Mouse (Mus musculus) C2C12 (cell line): ENCODE measurements around the gene Myl7. TPM values are rescaled to one million over a fixed set of nuclear protein-coding genes. Genes with fewer than 3 reads are reported as not detected.

ENCODE experiments used
- H3K27me3 ChIP-seq: one replicate; pipeline ENCODE4 v1.6.1; 2011; ENCODE audit not compliant: control insufficient read depth, insufficient read depth, insufficient read length
- H3K36me3 ChIP-seq: one replicate; pipeline ENCODE4 v1.6.1; 2011; ENCODE audit not compliant: control insufficient read depth, insufficient read depth
- H3K4me3 ChIP-seq: one replicate; pipeline ENCODE4 v1.5.1; 2011; ENCODE audit warnings: mild to moderate bottlenecking, control low read depth; ENCODE audit not compliant: poor library complexity, insufficient read depth, severe bottlenecking
- H3K79me2 ChIP-seq: one replicate; pipeline ENCODE4 v1.6.1; 2011; ENCODE audit not compliant: control insufficient read depth, insufficient read depth
- H3K79me3 ChIP-seq: one replicate; pipeline ENCODE4 v1.6.1; 2011; ENCODE audit warnings: low read depth, control low read depth
- H3ac ChIP-seq: one replicate; pipeline ENCODE3; 2011; ENCODE audit warnings: low read depth; ENCODE audit not compliant: control insufficient read depth, insufficient read length
- CEBPB ChIP-seq: IDR thresholded peaks from one replicate; pipeline ENCODE4 v1.6.1; 2011; ENCODE audit warnings: low read depth, mild to moderate bottlenecking, control low read depth, moderate library complexity
- CTCF ChIP-seq: IDR thresholded peaks from one replicate; pipeline ENCODE4 v1.5.1; 2011; ENCODE audit not compliant: control insufficient read depth, insufficient read depth, insufficient read length
- FOSL1 ChIP-seq: IDR thresholded peaks from one replicate; pipeline ENCODE4 v1.8.0; 2011; ENCODE audit warnings: mild to moderate bottlenecking, low read length; ENCODE audit not compliant: poor library complexity, insufficient read depth, severe bottlenecking
- MAX ChIP-seq: IDR thresholded peaks from one replicate; pipeline ENCODE4 v1.6.1; 2011; ENCODE audit warnings: mild to moderate bottlenecking, control low read depth
- MYOD1 ChIP-seq: IDR thresholded peaks from one replicate; pipeline ENCODE4 v1.6.1; 2011; ENCODE audit warnings: low read depth; ENCODE audit not compliant: control insufficient read depth, insufficient read length
- MYOG ChIP-seq: IDR thresholded peaks from one replicate; pipeline ENCODE4 v1.6.1; 2011; ENCODE audit not compliant: control insufficient read depth, insufficient read length; ENCODE audit errors: extremely low read depth
- USF1 ChIP-seq: IDR thresholded peaks from one replicate; pipeline ENCODE4 v1.6.1; 2011; ENCODE audit warnings: low read depth, mild to moderate bottlenecking, control low read depth, moderate library complexity
- polyA plus RNA-seq: library from polyadenylated mRNA; unstranded; fragments of >200 nt; fragmentation: generic; extraction: Trizol; gene quantifications from one replicate; pipeline ENCODE4 v1.2.1, GENCODE M21; 2012; ENCODE audit warnings: missing spikeins

Myl7 gene
- polyA plus RNA-seq, 1 experiment = not detected

DNA sequence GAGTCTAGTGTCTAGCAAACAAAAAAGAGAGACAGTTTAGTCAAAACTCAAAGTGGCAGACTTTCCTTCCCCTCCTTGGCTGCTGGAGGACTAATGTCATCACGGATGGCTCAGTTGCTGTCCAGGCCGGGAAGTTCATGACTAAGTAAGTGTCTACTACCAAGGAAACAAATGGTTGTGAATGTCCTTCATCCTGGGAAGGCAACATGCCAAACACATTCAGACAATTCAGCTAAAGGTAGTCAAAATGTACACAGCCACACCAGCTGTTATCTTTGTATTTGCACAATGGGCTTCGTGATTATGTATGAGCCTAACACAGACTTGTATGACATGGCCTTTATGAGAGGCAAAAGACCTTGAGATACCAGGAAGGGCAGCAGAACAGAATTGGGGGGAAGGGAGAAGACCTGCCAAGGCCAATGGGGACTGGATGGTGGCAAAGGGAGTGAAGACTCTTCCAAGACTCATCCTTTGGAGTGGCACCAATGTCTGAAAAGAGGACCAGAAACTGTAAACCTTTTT, 28.2 kb upstream of the Myl7 start:
- Histone ChIP-seq H3ac (no peak overlapping the region), H3K79me2 (no peaks in the 10 kb centered on the region), H3K36me3 (no peaks in the 10 kb centered on the region), H3K79me3 (no peaks in the 10 kb centered on the region), H3K4me3 (no peak overlapping the region), H3K27me3 (peaks cover 20% of the 10 kb centered on the region)
- TF ChIP-seq MYOD1 = no peak
- no peak for TF ChIP-seq MAX
- no peak for TF ChIP-seq CEBPB
- TF ChIP-seq CTCF = no peak
- TF ChIP-seq MYOG = no peak
- TF ChIP-seq FOSL1 = no peak
- TF ChIP-seq USF1 = no peak

- Histone ChIP-seq H3K36me3 (no peaks in the 10 kb centered on the region), H3K79me3 (no peaks in the 10 kb centered on the region), H3K4me3 (no peak overlapping the region), H3ac (no peak overlapping the region), H3K27me3 (peaks cover 15% of the 10 kb centered on the region), H3K79me2 (no peaks in the 10 kb centered on the region)
- TF ChIP-seq USF1 = no peak
- no peak for TF ChIP-seq MYOG
- TF ChIP-seq CEBPB = no peak
- TF ChIP-seq MYOD1 = no peak
Measured at GRCm38 (mm10) chr11:5924699-5925098, 26.1 kb upstream of the Myl7 start.

- Histone ChIP-seq H3K4me3 (no peak overlapping the region), H3ac (no peak overlapping the region)
- no peak for TF ChIP-seq MYOG
- TF ChIP-seq CEBPB = no peak
- TF ChIP-seq MAX = no peak
- no peak for TF ChIP-seq FOSL1
- no peak for TF ChIP-seq USF1
- no peak for TF ChIP-seq MYOD1
- no peak for TF ChIP-seq CTCF
Measured at GRCm38 (mm10) chr11:5920323-5920960, 21.9 kb upstream of the Myl7 start.

DNA sequence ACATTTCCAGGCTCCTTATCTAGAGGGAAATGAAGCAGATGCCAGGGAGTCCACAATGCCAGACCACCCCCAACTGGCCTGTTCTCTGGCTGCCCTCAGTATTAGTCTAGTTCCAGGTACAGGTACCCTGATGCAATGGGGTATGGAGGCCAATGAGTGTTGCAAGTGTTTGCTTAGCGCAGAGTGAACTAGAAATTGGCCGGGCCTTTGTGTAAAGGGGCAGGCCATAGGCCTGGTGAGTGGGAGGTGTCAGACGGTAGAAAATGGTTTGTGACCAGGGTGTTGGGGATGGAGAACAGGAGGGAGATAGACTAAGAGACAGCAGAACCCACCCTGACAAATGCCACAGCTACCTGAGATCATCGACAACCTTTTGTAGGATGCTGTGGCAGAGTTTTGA, 21.0 kb upstream of the Myl7 start:
- Histone ChIP-seq H3K36me3 (no peaks in the 10 kb centered on the region), H3ac (no peak overlapping the region), H3K79me3 (no peaks in the 10 kb centered on the region), H3K4me3 (no peak overlapping the region), H3K27me3 (peaks cover 20% of the 10 kb centered on the region), H3K79me2 (no peaks in the 10 kb centered on the region)
- no peak for TF ChIP-seq MAX

More at GRCm38 (mm10) chr11:5920323-5920960, 21.9 kb upstream of the Myl7 start:
- Histone ChIP-seq H3K79me2 (no peaks in the 10 kb centered on the region), H3K79me3 (no peaks in the 10 kb centered on the region), H3K36me3 (no peaks in the 10 kb centered on the region), H3K27me3 (peaks cover 12% of the 10 kb centered on the region)

- Histone ChIP-seq H3K79me3 (no peaks in the 10 kb centered on the region), H3K36me3 (no peaks in the 10 kb centered on the region), H3K27me3 (peaks cover 20% of the 10 kb centered on the region), H3ac (no peak overlapping the region), H3K4me3 (no peak overlapping the region), H3K79me2 (no peaks in the 10 kb centered on the region)
- no peak for TF ChIP-seq MAX
- no peak for TF ChIP-seq CTCF
Measured at GRCm38 (mm10) chr11:5918111-5918510, 19.5 kb upstream of the Myl7 start.

DNA sequence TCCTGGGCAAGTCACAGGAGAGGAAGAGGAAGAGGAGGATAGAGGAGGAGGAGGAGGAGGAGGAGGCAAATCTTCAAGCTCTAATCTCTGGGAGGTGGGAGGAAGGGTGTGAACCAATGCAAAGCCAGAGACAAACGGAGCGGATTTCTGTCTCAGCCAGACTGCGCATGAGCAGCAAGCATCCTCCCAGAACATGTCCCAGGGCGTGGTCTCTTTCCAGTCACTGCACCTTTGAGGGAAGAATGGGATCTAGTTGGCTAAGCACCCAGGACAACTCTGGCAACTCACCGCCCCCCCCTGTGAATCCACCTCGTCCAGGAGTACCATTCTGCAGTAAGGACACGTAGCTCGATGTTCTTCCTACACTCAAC, 17.6 kb upstream of the Myl7 start:
- Histone ChIP-seq H3K79me3 (no peaks in the 10 kb centered on the region), H3ac (no peak overlapping the region), H3K79me2 (no peaks in the 10 kb centered on the region), H3K27me3 (peaks cover 17% of the 10 kb centered on the region), H3K36me3 (no peaks in the 10 kb centered on the region), H3K4me3 (no peak overlapping the region)
- TF ChIP-seq CEBPB (no peak), MAX (no peak), CTCF (no peak), USF1 (no peak), MYOG (no peak), FOSL1 (no peak), MYOD1 (no peak)
